Mouse (Mus musculus) cortical plate, adult 2 months (tissue): ENCODE data around the gene Tex2. TPM values are rescaled to one million over a fixed set of nuclear protein-coding genes. Genes with fewer than 3 reads are reported as not detected.
"Not testable (repeated sequence)": the region's sequence is repeated elsewhere in the genome, so short reads cannot be mapped to it uniquely, and the experiment has no call there.

ENCODE experiments used
- H3K27ac ChIP-seq: fragments of 200-500 bp; 2 replicates; pipeline ENCODE4 v1.5.1; 2012; ENCODE audit warnings: low read length, control low read depth, inconsistent platforms; ENCODE audit not compliant: insufficient read depth
- H3K4me1 ChIP-seq: fragments of 200-500 bp; 2 replicates; pipeline ENCODE4 v1.6.1; 2011; ENCODE audit warnings: low read length; ENCODE audit not compliant: control insufficient read depth, insufficient read depth
- H3K4me3 ChIP-seq: fragments of 200-500 bp; 2 replicates; pipeline ENCODE4 v1.5.1; 2011; ENCODE audit warnings: mild to moderate bottlenecking, low read length, control low read depth; ENCODE audit not compliant: insufficient read depth
- CTCF ChIP-seq: fragments of 200-500 bp; IDR thresholded peaks from 2 replicates; pipeline ENCODE4 v1.5.1; 2011; ENCODE audit warnings: mild to moderate bottlenecking, control low read depth, low read length; ENCODE audit not compliant: insufficient read depth; ENCODE audit errors: extremely low read depth
- POLR2A ChIP-seq: fragments of 200-500 bp; IDR thresholded peaks from 2 replicates; pipeline ENCODE4 v1.6.1; 2011; ENCODE audit warnings: mild to moderate bottlenecking, low read length, control low read depth; ENCODE audit not compliant: insufficient read depth; ENCODE audit errors: extremely low read depth
- polyA plus RNA-seq: library from polyadenylated mRNA; depleted of rRNA; stranded (reverse); fragments of >200 nt; gene quantifications from 2 replicates; pipeline ENCODE4 v1.2.3, GENCODE M21; 2012

The Tex2 gene
- polyA plus RNA-seq, 1 experiment, result 57.3 TPM

GRCm38 (mm10) chr11:106583801-106584200 lies 29.4 kb downstream of the Tex2 start:
- TF ChIP-seq POLR2A, result no peak
- no peak for TF ChIP-seq CTCF
- no peak overlapping the region for H3K27ac ChIP-seq
- 0 out of 2 replicates have a peak, but pooled peaks cover 2% of the 10 kb centered on the region for H3K4me1 ChIP-seq
- no peak overlapping the region for H3K4me3 ChIP-seq

DNA sequence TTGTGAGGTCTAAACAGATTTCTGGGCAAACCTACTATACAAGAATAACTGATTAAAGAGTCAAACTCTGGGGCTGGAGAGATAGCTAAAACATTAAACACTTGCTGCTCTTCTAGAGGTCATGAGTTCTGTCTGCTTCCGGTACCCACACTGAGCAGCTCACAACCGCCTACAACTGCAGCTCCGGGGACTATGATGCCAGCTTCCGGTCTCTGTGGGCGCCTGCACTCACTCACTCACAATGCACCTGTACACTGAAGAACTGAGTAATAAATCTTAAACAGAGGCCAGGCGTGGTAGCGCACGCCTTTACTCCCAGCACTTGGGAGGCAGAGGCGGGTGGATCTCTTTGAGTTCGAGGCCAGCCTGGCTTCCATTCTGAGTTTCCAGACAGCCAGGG lies 31.9 kb downstream of the Tex2 start:
- 0 out of 2 replicates have a peak, but pooled peaks cover 2% of the 10 kb centered on the region for H3K4me1 ChIP-seq
- no peak overlapping the region for H3K4me3 ChIP-seq
- TF ChIP-seq CTCF (no peak), POLR2A (no peak)
- H3K27ac ChIP-seq, result no peak overlapping the region

GRCm38 (mm10) chr11:106580468-106580867 lies 32.8 kb downstream of the Tex2 start:
- Histone ChIP-seq H3K4me3 (no peak overlapping the region), H3K4me1 (0 out of 2 replicates have a peak, but pooled peaks cover under 1% of the 10 kb centered on the region), H3K27ac (no peak overlapping the region)
- TF ChIP-seq POLR2A (no peak), CTCF (no peak)

GRCm38 (mm10) chr11:106579957-106580356 lies 33.3 kb downstream of the Tex2 start:
- Histone ChIP-seq H3K27ac (no peak overlapping the region), H3K4me1 (no peaks in the 10 kb centered on the region), H3K4me3 (no peak overlapping the region)
- TF ChIP-seq POLR2A (no peak), CTCF (no peak)

DNA sequence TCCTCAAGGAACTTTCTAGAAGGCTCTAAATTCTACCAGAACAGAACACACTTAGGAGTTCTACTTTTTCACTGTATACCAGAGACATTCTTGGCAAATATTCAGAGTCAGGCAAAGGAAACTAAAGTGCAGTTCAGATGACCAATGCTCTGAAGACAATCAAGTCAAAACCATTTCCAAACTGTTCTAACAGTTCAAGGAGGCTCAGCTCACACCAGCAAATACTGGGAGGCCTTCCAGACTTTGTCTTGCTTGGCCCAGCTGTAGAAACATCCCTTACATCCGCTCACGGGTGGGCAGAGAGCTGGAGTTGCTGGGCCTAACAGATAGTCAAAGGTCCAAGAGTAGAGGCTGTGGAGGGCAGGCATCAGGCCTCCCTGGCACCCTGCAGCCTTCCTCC lies 34.1 kb downstream of the Tex2 start:
- H3K4me3 ChIP-seq, result no peak overlapping the region
- no peak for TF ChIP-seq POLR2A
- no peaks in the 10 kb centered on the region for H3K4me1 ChIP-seq
- H3K27ac ChIP-seq, result no peak overlapping the region

DNA sequence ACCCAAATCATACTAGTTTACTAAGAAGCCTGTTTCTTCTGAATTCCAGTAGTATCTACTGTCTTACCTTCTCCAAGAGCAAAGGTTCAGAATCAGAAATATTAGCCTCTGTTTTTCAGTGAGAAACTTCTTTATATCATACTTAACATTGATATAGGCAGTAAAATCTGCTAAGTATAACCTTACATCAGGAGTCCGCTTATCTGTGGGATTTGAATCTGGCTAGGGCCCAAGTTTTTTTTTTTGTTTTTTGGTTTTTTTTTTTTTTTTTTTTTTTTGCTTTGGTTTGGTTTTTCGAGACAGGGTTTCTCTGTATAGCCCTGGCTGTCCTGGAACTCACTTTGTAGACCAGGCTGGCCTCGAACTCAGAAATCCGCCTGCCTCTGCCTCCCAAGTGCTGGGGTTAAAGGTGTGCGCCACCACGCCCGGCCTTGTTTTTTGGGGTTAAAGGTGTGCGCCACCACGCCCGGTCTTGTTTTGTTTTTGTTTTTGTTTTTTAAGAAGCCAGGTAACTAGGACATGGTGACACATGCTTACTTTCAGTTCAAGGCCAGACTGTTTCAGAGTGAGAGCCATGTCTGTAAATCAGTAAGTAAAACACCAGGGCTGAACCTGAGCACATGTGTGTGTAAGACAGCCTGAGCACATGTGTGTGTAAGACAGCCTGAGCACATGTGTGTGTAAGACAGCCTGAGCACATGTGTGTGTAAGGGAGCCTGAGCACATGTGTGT lies 35.4 kb downstream of the Tex2 start:
- not testable (repeated sequence) for H3K4me3 ChIP-seq, H3K4me1 ChIP-seq, H3K27ac ChIP-seq

DNA sequence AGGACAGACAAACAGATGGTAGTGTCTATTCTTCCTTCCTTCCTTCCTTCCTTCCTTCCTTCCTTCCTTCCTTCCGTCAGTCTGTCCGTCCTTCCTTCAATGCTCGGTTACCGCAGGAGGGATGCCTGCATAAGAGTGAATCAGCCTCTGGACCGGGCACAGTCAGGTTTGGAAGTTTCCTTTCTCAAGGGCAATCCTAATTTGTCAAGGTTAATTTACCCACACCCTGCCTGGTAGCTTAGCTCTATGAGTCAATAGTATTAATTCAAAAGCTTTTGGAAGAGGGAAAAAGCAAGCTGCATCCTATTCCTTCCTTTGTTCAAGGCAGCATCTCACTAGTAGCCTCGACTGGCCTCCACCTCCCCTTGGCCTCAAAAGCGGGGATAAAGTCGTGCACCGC lies 38.8 kb downstream of the Tex2 start:
- no peak overlapping the region for H3K27ac ChIP-seq
- no peak overlapping the region for H3K4me3 ChIP-seq
- TF ChIP-seq POLR2A, result no peak
- TF ChIP-seq CTCF, result no peak
- peaks cover 2% of the 10 kb centered on the region; the same call in 1 of the 2 replicates for H3K4me1 ChIP-seq

- H3K27ac ChIP-seq, result no peak overlapping the region
- peaks cover 4% of the 10 kb centered on the region for H3K4me1 ChIP-seq
- TF ChIP-seq POLR2A, result no peak
- H3K4me3 ChIP-seq, result no peak overlapping the region
These were observed 39.6 kb downstream of the Tex2 start for GRCm38 (mm10) chr11:106573476-106574240.

- Histone ChIP-seq H3K4me3 (no peak overlapping the region), H3K27ac (no peak overlapping the region), H3K4me1 (peaks cover 4% of the 10 kb centered on the region)
- TF ChIP-seq POLR2A (no peak), CTCF (no peak)
These were observed 40.3 kb downstream of the Tex2 start for GRCm38 (mm10) chr11:106572958-106573357.
